Mouse (Mus musculus) CD4-positive naive resting alpha-beta T cell, adult 57 days (primary cell): ENCODE results near the gene Olfr350. TPM values are rescaled to one million over a fixed set of nuclear protein-coding genes. Genes with fewer than 3 reads are reported as not detected.

Experiments used
- total RNA-seq: library from RNA; stranded (reverse); gene quantifications from one replicate; pipeline ENCODE4 v1.2.4, GENCODE M21; 2023

Olfr350 gene
- not detected for total RNA-seq

GRCm38 (mm10) chr2:36846010-36846409 lies at the start of gene Olfr350:
Gene Olfr350, plus strand, starts transcription at chr2:36846310.

DNA sequence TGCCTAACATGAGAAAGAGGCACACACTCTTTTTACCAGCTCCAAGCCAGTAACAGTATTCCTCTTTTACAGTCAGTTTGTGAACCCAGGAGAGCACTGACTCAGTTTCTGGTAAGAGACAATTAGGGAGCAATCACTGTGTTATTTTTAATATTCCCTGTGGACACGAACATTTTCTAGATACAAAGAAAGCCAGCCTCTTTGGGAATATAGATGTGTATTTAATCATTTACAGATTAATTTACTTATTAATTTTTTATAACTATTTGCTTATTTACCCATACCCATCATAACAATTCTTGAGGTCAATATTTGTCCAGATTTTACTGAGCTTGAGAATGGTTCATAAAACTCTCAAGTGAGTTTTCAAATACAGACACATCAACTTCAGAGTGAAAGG lies 29.2 kb upstream of the Olfr350 start, which contains the start of gene Olfr3:
Gene Olfr3 (minus strand): TSS at position 101 of the 400 bp plus-strand sequence.

DNA sequence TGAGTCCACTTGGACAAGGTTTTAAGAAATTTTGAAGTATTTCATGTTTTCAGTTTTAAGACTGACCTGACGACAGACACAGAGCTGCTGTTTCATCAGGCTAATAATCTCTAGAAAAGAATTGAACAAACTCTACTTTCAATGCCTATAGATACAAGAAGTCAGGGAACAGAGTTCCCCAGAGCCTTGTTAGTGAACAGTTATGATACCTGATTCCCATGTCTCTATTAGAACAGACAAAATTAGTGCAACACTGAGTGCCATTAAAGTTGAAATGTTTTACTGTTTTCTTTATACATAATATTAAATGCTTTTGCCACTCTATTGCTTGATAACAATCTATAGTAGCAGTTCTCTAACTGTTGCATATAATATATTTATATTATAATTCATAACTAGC lies 16.4 kb downstream of the Olfr350 start, which contains the start of gene Olfr351:
Gene Olfr351 (minus strand): TSS at position 101 of the 400 bp plus-strand sequence.

GRCm38 (mm10) chr2:36868160-36868559 lies 22.1 kb downstream of the Olfr350 start, which contains the start of gene Olfr352:
Gene Olfr352, plus strand, starts transcription at chr2:36868460.

GRCm38 (mm10) chr2:36892836-36893235 lies 46.7 kb downstream of the Olfr350 start, which contains the start of gene Olfr353:
Gene Olfr353, minus strand, starts transcription at chr2:36892936.

Other genes starting within 250 kb of the Olfr350 start
- gene Olfr345, start 206.3 kb upstream of the Olfr350 start, total RNA-seq, result not detected
- not detected for gene Olfr346, start 160.5 kb upstream of the Olfr350 start, total RNA-seq
- gene Olfr347, start 114.4 kb upstream of the Olfr350 start, total RNA-seq, result not detected
- gene Olfr348, start 62.0 kb upstream of the Olfr350 start, total RNA-seq, result not detected
- gene Olfr50, start 55.8 kb upstream of the Olfr350 start, total RNA-seq, result not detected
- gene Olfr3, start 29.3 kb upstream of the Olfr350 start, total RNA-seq, result not detected
- not detected for gene Olfr351, start 16.4 kb downstream of the Olfr350 start, total RNA-seq
- gene Olfr352, start 22.1 kb downstream of the Olfr350 start, total RNA-seq, result not detected
- not detected for gene Olfr353, start 46.6 kb downstream of the Olfr350 start, total RNA-seq
- not detected for gene Olfr354, start 59.4 kb downstream of the Olfr350 start, total RNA-seq
- not detected for gene Olfr355, start 82.6 kb downstream of the Olfr350 start, total RNA-seq
- not detected for gene Olfr356, start 90.8 kb downstream of the Olfr350 start, total RNA-seq
- not detected for gene Olfr357, start 147.5 kb downstream of the Olfr350 start, total RNA-seq
- gene Olfr358, start 163.0 kb downstream of the Olfr350 start, total RNA-seq, result not detected
- gene Olfr360, start 219.4 kb downstream of the Olfr350 start, total RNA-seq, result not detected
- gene Olfr361, start 243.0 kb downstream of the Olfr350 start, total RNA-seq, result not detected